Mouse (Mus musculus): ENCODE results near the gene Gpc1. TPM values are rescaled to one million over a fixed set of nuclear protein-coding genes. Genes with fewer than 3 reads are reported as not detected.

Gene Gpc1
- polyA plus RNA-seq (2012; rRNA removed), result 13.6 and 15.3 TPM in 2 replicates

GRCm38 (mm10) chr1:92831188-92832001, at the start of gene Gpc1:
Gene Gpc1 (plus strand): TSS chr1:92831645.

GRCm38 (mm10) chr1:92902786-92903185, 71.3 kb downstream of the Gpc1 start, which contains the start of gene Ankmy1:
Gene Ankmy1 (minus strand): TSS chr1:92902906.

DNA sequence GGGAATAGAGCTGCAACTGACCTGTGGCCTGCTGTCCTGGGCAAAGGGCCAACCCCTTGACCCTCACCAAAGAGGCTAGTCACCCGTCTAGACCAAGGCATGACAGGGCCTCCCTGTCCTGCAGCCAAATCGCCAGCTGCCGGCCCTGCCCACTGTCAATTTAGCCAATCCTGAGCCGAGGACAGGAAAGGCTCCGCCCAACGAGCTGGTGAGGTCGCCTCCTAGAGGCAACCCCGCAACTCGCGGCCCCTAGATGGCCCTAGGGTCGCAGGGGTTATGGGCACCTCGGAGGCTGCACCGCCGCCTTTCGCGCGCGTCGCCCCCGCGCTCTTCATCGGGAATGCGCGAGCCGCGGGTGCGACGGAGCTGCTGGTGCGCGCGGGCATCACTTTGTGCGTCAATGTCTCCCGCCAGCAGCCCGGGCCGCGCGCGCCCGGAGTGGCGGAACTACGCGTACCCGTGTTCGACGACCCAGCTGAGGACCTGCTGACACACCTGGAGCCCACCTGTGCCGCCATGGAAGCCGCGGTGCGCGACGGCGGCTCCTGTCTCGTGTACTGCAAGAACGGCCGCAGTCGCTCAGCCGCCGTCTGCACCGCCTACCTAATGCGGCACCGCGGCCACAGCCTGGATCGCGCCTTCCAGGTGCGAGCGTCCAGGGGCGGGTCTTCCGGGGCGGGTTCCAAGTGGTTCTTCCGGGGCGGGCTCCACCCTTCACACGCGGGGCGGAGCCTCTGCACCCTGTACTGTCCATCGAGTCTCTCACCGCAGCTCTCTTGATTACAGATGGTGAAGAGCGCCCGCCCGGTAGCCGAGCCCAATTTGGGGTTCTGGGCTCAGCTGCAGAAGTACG, 75.6 kb downstream of the Gpc1 start, which contains the start of gene Dusp28:
TSS of gene Dusp28 (plus strand) at position 203 of the 853 bp plus-strand sequence.

Other genes starting within 250 kb of the Gpc1 start
- gene Olfr1412, start 245.9 kb upstream of the Gpc1 start, polyA plus RNA-seq (2012; rRNA removed), result not detected in 2 replicates
- not detected in 2 replicates for gene Olfr1411, start 237.2 kb upstream of the Gpc1 start, polyA plus RNA-seq (2012; rRNA removed)
- not detected in 2 replicates for gene Olfr1410, start 225.9 kb upstream of the Gpc1 start, polyA plus RNA-seq (2012; rRNA removed)
- gene Olfr12, start 213.9 kb upstream of the Gpc1 start, polyA plus RNA-seq (2012; rRNA removed), result not detected in 2 replicates
- gene Cops9, start 189.7 kb upstream of the Gpc1 start, polyA plus RNA-seq (2012; rRNA removed), result 33.6 and 35.5 TPM in 2 replicates
- not detected in 2 replicates for gene Otos, start 182.8 kb upstream of the Gpc1 start, polyA plus RNA-seq (2012; rRNA removed)
- 0.09 TPM in 1 of 2 replicates, not detected in the other for gene Ankmy1, start 71.3 kb downstream of the Gpc1 start, polyA plus RNA-seq (2012; rRNA removed)
- 15.1 and 35.8 TPM in 2 replicates for gene Dusp28, start 75.3 kb downstream of the Gpc1 start, polyA plus RNA-seq (2012; rRNA removed)
- gene Rnpepl1, start 79.1 kb downstream of the Gpc1 start, polyA plus RNA-seq (2012; rRNA removed), result 130 and 203 TPM in 2 replicates
- 24.2 and 34.5 TPM in 2 replicates for gene Capn10, start 102.7 kb downstream of the Gpc1 start, polyA plus RNA-seq (2012; rRNA removed)
- gene Gpr35, start 119.2 kb downstream of the Gpc1 start, polyA plus RNA-seq (2012; rRNA removed), result 1.6 and 4.7 TPM in 2 replicates
- not detected in 2 replicates for gene Aqp12, start 174.7 kb downstream of the Gpc1 start, polyA plus RNA-seq (2012; rRNA removed)

All from stomach, adult 2 months (tissue).